Mouse (Mus musculus): ENCODE measurements at regions not wholly inside any gene's neighbourhood (a gene's known extent, or its start where the extent isn't known, plus 50 kb on each side); places are given as distances from the start of the nearest gene placed in this dataset.
A peak's percentile ranks its signal among the peaks of the same experiment; 100 is the strongest.

DNA sequence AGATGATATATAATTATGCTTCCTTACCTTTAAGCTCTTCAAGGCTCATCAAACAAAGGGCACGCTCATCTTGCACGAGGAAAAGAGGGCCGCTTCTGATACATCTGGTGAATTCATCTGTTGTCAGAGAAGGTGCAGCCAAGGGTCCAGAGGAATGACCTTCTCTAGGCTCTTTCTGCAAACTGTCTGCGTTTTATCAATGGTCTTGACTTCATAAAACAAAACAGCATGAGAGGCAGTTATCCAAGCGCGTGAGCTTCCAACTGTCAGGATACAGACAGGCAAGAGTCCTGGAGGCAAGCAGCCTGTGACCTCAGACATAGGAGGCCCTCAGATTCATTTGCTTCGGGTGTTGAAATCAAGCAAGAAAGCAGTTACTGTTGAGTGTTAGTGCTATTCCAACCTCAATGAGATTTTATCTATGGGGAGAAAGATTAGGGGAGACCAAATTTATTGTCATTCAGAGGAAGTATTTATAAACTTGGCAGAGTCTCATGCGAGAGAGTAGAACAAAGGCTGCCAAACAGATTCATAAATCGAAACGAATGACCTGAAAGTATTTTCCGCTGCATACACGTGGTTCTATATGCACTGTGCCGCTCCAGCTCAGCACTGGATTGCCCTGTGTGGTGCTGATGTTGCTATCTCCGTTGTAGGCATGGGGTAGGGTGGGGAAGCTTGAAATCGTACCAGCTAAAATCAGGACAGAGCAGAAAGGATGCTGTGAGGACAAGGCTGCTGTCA lies 107.2 kb upstream of the Vangl1 start:
- DNase-seq (ENCODE audit: low spot score) = no peak

DNA sequence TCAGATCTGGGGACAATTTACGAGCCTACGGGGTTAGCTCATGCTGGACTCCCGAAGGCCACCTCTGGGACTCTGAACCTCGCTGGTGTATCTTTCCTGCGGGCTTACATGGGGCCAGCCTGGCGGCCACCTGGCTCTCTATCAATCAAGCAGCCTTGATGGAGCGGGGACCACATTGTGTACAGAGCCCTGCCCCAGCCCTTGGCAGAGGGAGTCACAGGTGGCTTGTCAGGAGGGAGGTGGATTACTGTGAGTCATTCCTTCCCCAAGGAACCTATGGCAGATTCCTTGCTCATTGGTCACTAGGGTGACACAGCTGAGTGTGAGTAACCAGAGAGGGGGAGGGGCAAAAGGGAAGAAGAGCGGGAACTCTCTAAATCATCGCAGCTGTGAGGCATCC lies 105.8 kb upstream of the Vangl1 start:
- no peak for DNase-seq (ENCODE audit: low spot score)

DNA sequence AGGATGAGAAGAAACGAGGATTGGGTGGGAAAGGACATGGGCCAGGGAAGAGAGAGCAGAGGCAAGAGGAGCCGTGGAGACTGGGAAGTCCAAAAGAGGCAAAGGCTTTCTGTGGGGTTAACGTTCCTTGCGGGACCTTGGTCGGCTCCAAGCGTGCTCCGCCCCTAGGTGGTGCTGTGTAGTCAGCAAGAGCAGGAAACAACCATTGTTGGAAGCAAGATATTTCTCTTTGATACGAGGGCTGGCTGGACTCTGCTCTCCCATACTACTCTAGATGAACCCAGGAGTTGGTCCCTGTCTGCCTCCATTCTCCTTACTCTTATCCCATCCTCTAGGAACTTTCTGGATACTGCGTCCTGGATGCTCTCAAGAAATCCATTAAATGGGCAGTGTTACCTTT lies 105.3 kb upstream of the Vangl1 start:
- peak; percentile 44 for DNase-seq (ENCODE audit: low spot score)

DNA sequence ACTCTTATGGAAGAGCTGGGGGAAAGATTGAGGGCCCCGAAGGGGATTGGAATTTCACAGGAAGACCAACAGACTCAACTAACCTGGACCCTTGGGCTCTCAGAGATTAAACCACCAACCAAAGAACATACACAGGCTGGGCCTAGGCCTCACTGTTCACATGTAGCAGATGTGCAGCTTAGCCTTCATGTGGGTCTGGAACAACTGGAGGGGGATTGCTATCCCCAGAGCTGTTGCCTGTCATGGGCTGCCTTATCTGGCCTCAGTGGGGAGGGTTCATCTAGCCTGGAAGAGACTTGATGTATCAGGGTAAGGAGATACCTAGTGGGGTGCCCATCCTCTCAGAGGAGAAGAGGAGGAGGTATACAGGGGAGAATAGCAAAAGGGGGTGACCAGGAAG lies 103.2 kb upstream of the Vangl1 start:
- no peak for DNase-seq (ENCODE audit: low spot score)

DNA sequence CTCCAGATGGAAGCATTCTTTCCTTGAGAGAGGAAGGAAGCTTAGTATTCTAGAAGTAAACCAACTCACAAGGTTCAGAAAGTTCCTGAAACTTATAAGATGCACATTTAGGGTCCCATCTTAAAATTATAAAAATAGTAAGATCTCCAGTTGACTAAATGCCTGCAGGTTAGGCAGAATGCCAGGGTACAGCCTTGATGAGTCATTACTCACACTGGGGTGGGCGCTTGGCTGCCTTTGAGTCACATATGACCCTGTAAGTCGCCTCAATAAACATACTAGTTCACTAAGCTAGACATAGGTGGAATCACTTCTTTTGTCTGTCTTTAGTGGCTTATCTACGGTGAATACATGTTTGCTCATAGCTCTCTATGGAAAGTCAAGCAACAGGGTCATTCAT lies 87.9 kb upstream of the Vangl1 start:
- no peak for DNase-seq (ENCODE audit: low spot score)

DNA sequence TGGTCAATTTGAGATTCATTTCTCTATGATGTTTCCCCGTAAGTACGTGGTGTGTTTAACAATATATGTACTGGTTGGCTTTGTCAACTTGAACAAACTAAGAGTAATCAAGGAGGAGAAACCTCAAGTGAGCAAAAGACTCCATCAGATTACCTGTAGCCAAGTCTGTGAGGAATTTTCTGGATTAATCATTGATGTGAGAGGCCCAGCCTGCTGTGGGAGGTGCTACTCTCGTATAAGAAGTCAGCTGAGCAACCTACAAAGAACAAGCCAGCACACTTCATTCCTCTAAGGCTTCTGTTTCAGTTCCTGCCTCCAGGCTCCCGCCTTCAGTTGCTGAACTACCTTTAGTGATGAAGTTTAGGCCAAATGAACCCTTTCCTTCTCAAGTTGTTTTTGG lies 77.5 kb upstream of the Vangl1 start:
- DNase-seq (ENCODE audit: low spot score) = no peak

DNA sequence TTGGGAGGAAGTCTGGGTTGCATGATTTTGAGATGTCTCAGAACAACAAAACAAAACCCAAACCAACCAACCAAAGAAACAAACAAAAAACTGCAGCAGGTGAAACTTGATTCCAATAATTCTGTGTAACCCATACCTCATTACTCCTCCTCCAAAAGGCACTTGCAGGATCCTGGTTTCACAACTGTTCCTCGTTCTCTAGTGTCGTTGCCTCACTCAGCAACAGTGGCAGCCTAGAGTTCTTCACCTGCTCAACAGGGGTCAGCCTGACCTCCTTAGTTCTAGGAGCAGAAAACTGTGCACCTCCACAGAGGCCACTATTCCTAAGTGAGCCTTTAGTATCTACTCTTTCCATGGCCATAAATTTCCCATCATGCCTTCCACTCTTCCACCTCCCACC lies 72.3 kb upstream of the Vangl1 start:
- DNase-seq (ENCODE audit: low spot score) = no peak

DNA sequence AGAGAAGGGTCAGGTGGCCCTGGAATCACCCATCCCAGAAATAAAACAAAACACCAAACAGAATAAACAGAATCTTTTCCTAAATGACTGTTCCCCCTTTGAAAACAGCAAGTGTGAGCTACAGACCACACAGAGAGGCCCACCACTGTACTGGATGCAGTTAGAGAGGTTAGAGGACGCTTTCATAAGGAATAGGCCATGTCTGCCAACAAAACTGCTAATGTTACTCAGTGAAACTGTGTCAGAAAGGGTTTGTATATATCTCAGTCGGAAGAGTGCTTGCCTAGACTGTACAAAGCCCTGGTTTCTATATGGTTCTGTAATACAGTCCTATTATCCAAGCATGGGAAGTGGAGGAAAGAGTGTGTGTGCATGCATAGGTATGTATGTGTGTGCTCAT lies 71.8 kb upstream of the Vangl1 start:
- no peak for DNase-seq (ENCODE audit: low spot score)

DNA sequence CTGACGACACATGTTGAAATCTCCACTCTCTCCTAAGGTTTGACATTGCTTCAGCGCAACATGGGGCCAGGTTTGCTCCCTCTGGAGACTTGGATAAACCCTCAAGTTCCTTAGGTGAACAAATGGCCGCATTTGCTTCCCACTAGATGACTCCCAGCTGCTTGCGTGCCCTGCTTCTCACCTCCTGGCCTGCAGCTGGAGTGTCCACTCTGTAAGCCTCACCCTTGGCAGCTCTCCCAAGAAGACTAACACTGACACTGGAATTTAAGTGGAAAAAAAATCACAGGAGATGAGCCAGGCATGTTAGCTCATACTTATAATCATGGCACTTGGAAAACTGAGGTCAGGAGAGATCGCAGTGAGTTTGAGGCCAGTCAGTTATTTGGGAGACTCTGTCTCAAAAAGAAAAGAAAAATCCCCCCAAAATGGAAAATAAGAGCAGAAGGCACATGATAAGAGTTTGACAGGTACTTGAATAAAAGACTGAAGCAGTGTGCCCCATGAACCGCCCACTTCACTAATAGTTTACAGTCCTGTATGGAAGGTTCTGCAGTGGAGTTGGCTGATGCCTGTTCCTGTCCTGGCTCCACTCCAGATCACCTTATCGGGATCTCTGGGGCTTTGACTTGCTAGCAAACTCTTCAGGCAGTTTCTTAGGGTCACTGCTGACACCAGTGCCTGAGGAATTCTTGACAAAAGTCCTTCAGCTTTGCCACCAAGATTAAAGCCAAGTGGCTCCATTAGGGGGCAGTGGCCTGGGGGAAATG lies 70.9 kb upstream of the Vangl1 start:
- no peak for DNase-seq (ENCODE audit: low spot score)

DNA sequence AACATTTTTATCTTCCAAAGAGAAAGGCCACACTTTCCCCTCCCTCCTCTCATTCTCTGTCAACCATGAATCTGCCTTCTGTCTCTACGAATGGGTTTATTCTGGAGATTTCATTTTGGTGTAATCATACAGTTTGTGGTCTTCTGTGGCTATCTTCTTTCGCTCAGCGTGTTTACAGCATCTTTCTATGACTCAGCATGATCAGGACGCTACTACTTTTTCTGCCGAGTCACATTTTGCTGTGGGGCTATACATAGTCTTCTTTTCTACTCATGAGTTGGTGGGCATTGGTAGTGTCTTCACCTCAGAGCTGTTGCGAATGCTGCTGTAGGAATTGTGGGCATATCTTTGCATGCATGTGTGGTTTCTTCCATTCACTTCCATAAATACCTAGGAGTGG lies 66.3 kb upstream of the Vangl1 start:
- DNase-seq (ENCODE audit: low spot score) = no peak

DNA sequence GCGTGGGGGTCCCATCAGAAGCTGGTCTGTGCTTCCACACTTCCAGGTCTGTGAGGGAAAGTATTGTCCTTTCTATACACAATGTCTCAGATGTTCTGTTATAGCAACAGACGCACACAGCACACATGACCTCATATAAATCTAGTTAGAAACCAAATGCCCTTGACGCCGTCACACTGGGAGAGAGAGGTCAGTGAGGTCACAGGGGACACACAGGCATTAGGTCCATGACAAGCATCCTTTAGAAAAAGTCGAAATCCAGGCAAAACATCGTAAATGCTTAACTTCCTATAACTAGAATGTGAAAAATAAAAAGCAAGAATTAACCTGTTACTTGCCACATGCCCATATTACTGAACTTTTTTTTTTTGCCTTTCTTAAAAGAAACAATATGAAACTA lies 65.8 kb upstream of the Vangl1 start:
- no peak for DNase-seq (ENCODE audit: low spot score)

DNA sequence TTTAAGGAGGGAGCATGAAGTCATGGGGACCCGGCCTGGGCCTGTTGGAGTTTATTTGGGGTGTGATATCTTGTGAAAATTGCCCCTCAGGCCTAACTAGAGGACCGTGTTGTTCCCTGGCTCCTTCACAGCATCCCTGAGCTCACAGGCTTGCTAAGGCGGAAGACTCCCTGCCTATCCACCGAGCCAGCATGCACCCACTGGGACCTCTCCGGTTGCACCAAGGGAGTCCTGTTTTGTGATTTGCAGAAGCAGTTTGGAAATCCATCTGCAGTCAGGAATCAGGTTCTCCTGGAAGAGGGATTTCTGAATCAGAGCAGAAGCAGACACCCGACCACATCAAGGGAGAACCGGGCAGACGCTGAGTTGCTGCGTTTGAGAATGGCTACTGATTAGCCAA lies 61.6 kb upstream of the Vangl1 start:
- DNase-seq (ENCODE audit: low spot score) = no peak

DNA sequence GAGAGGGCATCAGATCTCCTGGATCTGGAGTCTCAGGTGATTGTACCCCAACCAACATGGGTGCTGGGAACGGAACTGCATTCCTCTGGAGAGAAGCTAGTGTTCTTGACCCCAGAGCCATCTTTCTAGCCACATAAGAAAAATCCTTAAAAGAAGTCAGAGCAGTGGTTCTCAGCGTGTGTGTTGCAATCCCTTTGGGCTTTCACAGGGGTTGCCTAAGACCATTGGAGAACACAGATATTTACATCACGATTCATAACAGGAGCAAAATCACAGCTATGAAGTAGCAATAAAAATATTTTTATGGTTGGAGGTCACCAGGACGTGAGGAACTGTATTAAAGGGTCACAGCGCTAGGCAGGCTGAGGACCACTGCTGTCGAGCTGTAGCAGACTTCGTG lies 60.7 kb upstream of the Vangl1 start:
- DNase-seq (ENCODE audit: low spot score) = no peak

DNA sequence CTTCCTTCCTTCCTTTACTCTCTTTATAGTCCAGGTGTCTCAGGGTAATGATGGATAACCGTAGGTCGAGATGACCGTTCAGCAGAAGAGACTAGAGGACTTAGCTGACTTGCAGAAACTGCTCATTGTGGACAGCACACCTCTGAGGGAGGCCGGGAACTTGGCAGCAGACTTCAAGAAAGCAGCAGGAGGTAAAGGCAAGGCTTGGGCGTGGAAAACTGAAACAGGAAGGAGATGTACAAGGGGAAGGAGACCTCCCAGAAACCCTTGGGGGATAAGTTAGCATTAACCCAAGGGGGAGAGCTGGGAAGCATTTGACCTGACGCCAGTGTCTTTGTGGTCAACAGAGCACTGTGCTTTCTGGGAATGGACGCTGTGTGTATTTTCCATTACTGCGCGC lies 58.8 kb upstream of the Vangl1 start:
- no peak for DNase-seq (ENCODE audit: low spot score)

DNA sequence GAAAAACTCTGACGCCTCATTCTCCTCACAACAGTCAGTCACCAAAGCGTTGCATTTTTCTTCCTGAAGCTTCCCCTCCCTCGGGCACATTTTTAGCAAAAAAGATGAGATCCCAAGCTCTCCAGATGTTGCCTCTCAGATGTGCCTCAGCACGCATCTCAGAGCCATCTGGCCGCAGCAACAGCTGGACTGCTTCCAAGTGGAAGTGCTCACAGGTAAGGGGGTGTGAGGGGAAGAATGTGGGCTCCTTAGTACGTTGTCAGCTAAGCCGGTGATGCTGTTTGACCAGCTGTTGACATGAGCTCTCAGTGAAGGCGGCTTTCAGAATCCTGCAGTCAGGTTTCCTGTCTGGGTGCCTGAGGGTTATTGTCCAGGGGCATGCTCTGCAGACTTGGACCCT lies 58.2 kb upstream of the Vangl1 start:
- DNase-seq (ENCODE audit: low spot score) = no peak

DNA sequence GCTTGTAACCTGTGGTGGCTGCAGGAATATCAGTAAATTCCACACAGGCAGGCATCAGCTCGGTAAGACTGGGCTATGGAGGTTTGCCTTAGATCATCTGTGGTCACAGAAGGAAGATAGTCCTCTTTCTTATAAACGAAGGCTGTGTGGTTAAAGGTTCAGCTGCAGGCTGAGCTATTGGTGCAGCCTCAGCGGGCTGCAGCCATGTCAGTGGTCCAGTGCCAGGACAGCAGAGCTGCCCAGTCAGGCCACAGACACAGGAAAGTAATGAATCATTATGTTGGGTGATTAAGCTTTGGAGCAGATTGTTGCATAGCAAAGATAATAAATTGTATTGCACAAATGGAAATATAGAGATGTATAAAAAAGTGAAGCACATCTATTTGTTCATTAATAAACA lies 57.0 kb upstream of the Vangl1 start:
- no peak for DNase-seq (ENCODE audit: low spot score)
